Mouse (Mus musculus) CH12.LX (cell line): Measurements from ENCODE around the gene Fam221b. TPM values are rescaled to one million over a fixed set of nuclear protein-coding genes. Genes with fewer than 3 reads are reported as not detected.

ENCODE experiments used
- DNase-seq: peaks from one replicate; pipeline ENCODE4 v3.0.0-alpha.2; 2013; ENCODE audit errors: extremely low read depth
- H3K27ac ChIP-seq: 2 replicates; pipeline ENCODE4 v1.5.1; 2012; ENCODE audit warnings: low read depth, mild to moderate bottlenecking, control low read depth, moderate library complexity; ENCODE audit not compliant: insufficient read depth
- H3K27me3 ChIP-seq: replicated peaks from 2 replicates; pipeline ENCODE3; 2012; ENCODE audit warnings: inconsistent platforms
- H3K36me3 ChIP-seq, 2 experiments: replicated peaks in 1 of 2; 2 replicates each; pipeline versions ENCODE3 to v1.6.1; 2012; ENCODE audit warnings: inconsistent platforms in 1 of 2, low read length in 1 of 2, mild to moderate bottlenecking in 1 of 2, mixed read lengths in 1 of 2, moderate library complexity in 1 of 2; ENCODE audit not compliant: control insufficient read depth in 1 of 2, insufficient read depth in 1 of 2
- H3K4me1 ChIP-seq, 2 experiments: 2 replicates each; pipeline ENCODE4 v1.6.1; 2012; ENCODE audit warnings: inconsistent platforms in 1 of 2, moderate library complexity in 1 of 2; ENCODE audit not compliant: insufficient read depth in 2 of 2, control insufficient read depth in 1 of 2
- H3K4me2 ChIP-seq: 2 replicates; pipeline ENCODE4 v1.6.1; 2012; ENCODE audit warnings: low read depth, mild to moderate bottlenecking, control low read depth; ENCODE audit not compliant: poor library complexity, insufficient read depth, severe bottlenecking
- H3K4me3 ChIP-seq, 3 experiments: fragments of 150-350 bp in 1 of 3; sonication (generic) in 1 of 3; replicated peaks in 1 of 3; 2 replicates each; pipeline versions ENCODE3 to v1.5.1; 2011 to 2012; ENCODE audit warnings: low read depth in 2 of 3, low read length in 2 of 3, mild to moderate bottlenecking in 2 of 3, moderate library complexity in 2 of 3, control low read depth in 1 of 3, improper control_type of control experiment in 1 of 3, inconsistent platforms in 1 of 3, mixed read lengths in 1 of 3; ENCODE audit not compliant: poor library complexity in 1 of 3
- H3K79me2 ChIP-seq: replicated peaks from 2 replicates; pipeline ENCODE4 v1.6.1; 2012; ENCODE audit warnings: mild to moderate bottlenecking, moderate library complexity; ENCODE audit not compliant: control insufficient read depth, poor library complexity, insufficient read depth, severe bottlenecking; ENCODE audit errors: extremely low read depth
- H3K9ac ChIP-seq: 2 replicates; pipeline ENCODE4 v1.6.1; 2012; ENCODE audit warnings: low read depth, mild to moderate bottlenecking, control low read depth, moderate library complexity; ENCODE audit not compliant: insufficient read depth
- H3K9me3 ChIP-seq: replicated peaks from 2 replicates; pipeline ENCODE3; 2012; ENCODE audit warnings: low read length, inconsistent platforms, mixed read lengths
- BHLHE40 ChIP-seq: IDR thresholded peaks from 2 replicates; pipeline ENCODE4 v1.6.1; 2011; ENCODE audit warnings: mild to moderate bottlenecking, low read depth, low read length, improper control_type of control experiment
- CHD1 ChIP-seq: IDR thresholded peaks from 2 replicates; pipeline ENCODE4 v1.6.1; 2012; ENCODE audit warnings: low read depth, low read length, improper control_type of control experiment, inconsistent platforms
- CHD2 ChIP-seq: IDR thresholded peaks from 2 replicates; pipeline ENCODE4 v1.6.1; 2011; ENCODE audit warnings: low read length, improper control_type of control experiment
- ELF1 ChIP-seq: IDR thresholded peaks from 2 replicates; pipeline ENCODE4 v1.6.1; 2014; ENCODE audit warnings: low read depth, mild to moderate bottlenecking, inconsistent platforms, low read length, improper control_type of control experiment
- GABPA ChIP-seq: IDR thresholded peaks from 2 replicates; pipeline ENCODE4 v1.6.1; 2012; ENCODE audit warnings: low read depth, low read length, improper control_type of control experiment, inconsistent platforms; ENCODE audit not compliant: insufficient replicate concordance
- HCFC1 ChIP-seq: IDR thresholded peaks from 2 replicates; pipeline ENCODE4 v1.6.1; 2012; ENCODE audit warnings: low read depth, mild to moderate bottlenecking, inconsistent platforms, low read length, improper control_type of control experiment
- IRF4 ChIP-seq: IDR thresholded peaks from 2 replicates; pipeline ENCODE4 v1.6.1; 2014; ENCODE audit warnings: low read depth, mild to moderate bottlenecking, inconsistent platforms, low read length, improper control_type of control experiment
- JUN ChIP-seq: IDR thresholded peaks from 2 replicates; pipeline ENCODE4 v1.6.1; 2011; ENCODE audit warnings: low read depth, mild to moderate bottlenecking, low read length, improper control_type of control experiment, moderate library complexity; ENCODE audit not compliant: insufficient read depth
- MYC ChIP-seq: IDR thresholded peaks from 2 replicates; pipeline ENCODE4 v1.6.1; 2011; ENCODE audit warnings: low read depth, mild to moderate bottlenecking, improper control_type of control experiment, low read length
- NRF1 ChIP-seq: IDR thresholded peaks from 2 replicates; pipeline ENCODE4 v1.6.1; 2014; ENCODE audit warnings: low read depth, mild to moderate bottlenecking, inconsistent platforms, low read length, improper control_type of control experiment, moderate library complexity
- PAX5 ChIP-seq: IDR thresholded peaks from 2 replicates; pipeline ENCODE4 v1.6.1; 2012; ENCODE audit warnings: low read length, inconsistent platforms, mixed read lengths
- POLR2A ChIP-seq: IDR thresholded peaks from 2 replicates; pipeline ENCODE4 v1.6.1; 2011; ENCODE audit warnings: low read depth, mild to moderate bottlenecking, improper control_type of control experiment, low read length
- POLR2AphosphoS2 ChIP-seq: IDR thresholded peaks from 2 replicates; pipeline ENCODE4 v1.6.1; 2011; ENCODE audit warnings: low read depth, low read length, improper control_type of control experiment
- SIN3A ChIP-seq: IDR thresholded peaks from 2 replicates; pipeline ENCODE4 v1.6.1; 2012; ENCODE audit warnings: low read length, improper control_type of control experiment, inconsistent platforms
- SMC3 ChIP-seq: IDR thresholded peaks from 2 replicates; pipeline ENCODE4 v1.6.1; 2011; ENCODE audit warnings: low read depth, low read length, improper control_type of control experiment
- TCF12 ChIP-seq: IDR thresholded peaks from 2 replicates; pipeline ENCODE4 v1.6.1; 2014; ENCODE audit warnings: low read depth, mild to moderate bottlenecking, inconsistent platforms, low read length, improper control_type of control experiment
- UBTF ChIP-seq: IDR thresholded peaks from 2 replicates; pipeline ENCODE4 v1.6.1; 2012; ENCODE audit warnings: low read depth, mild to moderate bottlenecking, inconsistent platforms, low read length, improper control_type of control experiment, moderate library complexity
- ZKSCAN1 ChIP-seq: IDR thresholded peaks from 2 replicates; pipeline ENCODE4 v1.6.1; 2012; ENCODE audit warnings: low read depth, inconsistent platforms, low read length, improper control_type of control experiment, borderline replicate concordance
- dilution Hi-C: fragments of 300-500 bp; cut with MboI; formaldehyde crosslinking; loops from 2 replicates; pipeline ENCODE4 v1.14.3; 2020; ENCODE audit warnings: low sequenced_read_pairs; ENCODE audit not compliant: extremely low pct_unique_long_range_greater_than_20kb, extremely low pct_ligation_motif_present
- in situ Hi-C: fragments of 300-500 bp; cut with MboI; formaldehyde crosslinking; loops from 3 replicates; pipeline ENCODE4 v1.14.3; 2019; ENCODE audit warnings: low sequenced_read_pairs, low pct_ligation_motif_present, low pct_unique_long_range_greater_than_20kb, mixed read lengths
- polyA plus RNA-seq: library from polyadenylated mRNA; unstranded; fragments of >175 nt; gene quantifications from 2 replicates; pipeline ENCODE4 v1.2.1, GENCODE M21; 2012; ENCODE audit warnings: low read depth; ENCODE audit not compliant: insufficient read length
- total RNA-seq, 2 experiments: library from RNA; depleted of rRNA; stranded (reverse); fragments of 300-350 nt in 1 of 2; fragments of >200 nt in 1 of 2; gene quantifications; 2 replicates each; pipeline ENCODE4 v1.2.3; 2012 to 2014

The Fam221b gene
- total and polyA plus RNA-seq, 3 experiments = 0.07 to 6.3 TPM; not detected in 1

DNA sequence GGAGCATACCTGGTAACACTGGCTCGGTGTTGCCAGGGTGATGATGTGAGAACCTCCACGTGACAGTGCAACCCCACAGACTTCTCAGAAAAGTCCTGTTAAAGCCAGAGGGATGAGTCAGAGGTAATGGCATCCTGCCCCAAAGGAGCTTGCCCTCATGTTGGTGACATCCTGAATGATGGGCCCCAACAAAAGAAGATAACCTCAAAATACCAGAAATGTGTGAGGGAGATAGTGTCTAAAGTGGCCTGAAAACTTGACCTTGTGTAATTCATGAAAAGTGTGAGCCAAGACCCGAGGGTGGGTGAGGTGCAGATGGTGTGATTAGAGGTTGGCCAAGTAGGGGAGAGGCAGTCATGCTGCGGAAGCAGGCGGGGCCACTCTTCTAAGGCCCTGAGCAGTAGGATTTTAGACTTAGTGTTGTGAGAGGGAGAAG lies 24.9 kb upstream of the Fam221b start:
- dilution Hi-C loops (no loop called here), in situ Hi-C loops (no loop called here)
- no peaks in the 10 kb centered on the region for H3K4me1 ChIP-seq
- H3K4me2 ChIP-seq = no peak overlapping the region
- H3K27me3 ChIP-seq = peaks cover 90% of the 10 kb centered on the region
- H3K4me3 ChIP-seq = no peak overlapping the region
- no peak overlapping the region for H3K27ac ChIP-seq
- no peak overlapping the region for H3K9ac ChIP-seq
- no peaks in the 10 kb centered on the region for H3K36me3 ChIP-seq
- DNase-seq = no peak
- H3K9me3 ChIP-seq = no peaks in the 10 kb centered on the region
- no peaks in the 10 kb centered on the region for H3K79me2 ChIP-seq
- TF ChIP-seq GABPA (no peak), SMC3 (no peak), NRF1 (no peak), CHD2 (no peak), PAX5 (no peak)

DNA sequence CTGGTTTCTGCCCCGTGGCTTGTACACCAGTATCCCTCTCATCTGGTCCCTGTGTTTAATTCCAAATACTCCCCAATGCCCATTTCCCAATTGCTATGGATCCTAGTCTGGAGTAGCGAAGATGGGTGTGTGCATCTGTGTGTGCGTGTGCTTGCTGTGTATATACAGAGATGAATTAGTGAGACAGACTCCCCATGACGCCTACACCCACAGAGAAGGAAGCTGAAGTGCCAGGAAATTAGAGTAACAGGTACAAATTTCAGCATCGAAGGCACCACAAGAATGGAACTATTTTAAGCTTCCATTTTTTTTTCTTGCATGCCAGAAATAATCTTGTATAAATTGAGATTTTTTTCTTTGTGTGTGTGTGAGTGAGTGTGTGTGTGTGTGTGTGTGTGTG lies 22.1 kb upstream of the Fam221b start:
- no peak overlapping the region for H3K4me3 ChIP-seq
- DNase-seq = no peak
- no peaks in the 10 kb centered on the region for H3K4me1 ChIP-seq
- dilution Hi-C loops (no loop called here), in situ Hi-C loops (no loop called here)
- no peak overlapping the region for H3K4me2 ChIP-seq
- no peak for TF ChIP-seq CHD1
- TF ChIP-seq JUN = no peak
- no peak for TF ChIP-seq BHLHE40
- no peak for TF ChIP-seq HCFC1
- TF ChIP-seq IRF4 = no peak
- no peak for TF ChIP-seq GABPA
- TF ChIP-seq ZKSCAN1 = no peak
- TF ChIP-seq POLR2A = no peak
- no peak for TF ChIP-seq NRF1
- no peak overlapping the region for H3K27ac ChIP-seq
- H3K9ac ChIP-seq = no peak overlapping the region
- H3K36me3 ChIP-seq = no peaks in the 10 kb centered on the region
- H3K27me3 ChIP-seq = peaks cover 87% of the 10 kb centered on the region
- H3K9me3 ChIP-seq = no peaks in the 10 kb centered on the region
- H3K79me2 ChIP-seq = no peaks in the 10 kb centered on the region

DNA sequence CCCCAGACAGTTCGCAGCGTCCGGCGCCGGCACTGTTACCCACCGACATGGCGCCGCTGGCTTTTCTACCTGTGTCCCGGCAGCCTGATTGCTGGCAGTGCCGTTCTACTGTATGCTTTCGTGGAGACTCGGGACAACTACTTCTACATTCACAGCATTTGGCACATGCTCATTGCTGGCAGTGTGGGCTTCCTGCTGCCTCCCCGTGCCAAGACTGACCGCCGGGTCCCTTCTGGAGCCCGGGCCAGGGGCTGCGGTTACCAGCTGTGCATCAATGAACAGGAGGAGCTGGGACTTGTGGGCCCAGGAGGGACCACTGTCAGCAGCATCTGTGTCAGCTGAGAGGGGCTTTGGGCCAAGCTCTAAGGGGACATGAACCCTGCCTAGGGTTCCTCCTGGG lies 21.1 kb upstream of the Fam221b start:
- no peak for TF ChIP-seq SIN3A
- no peak for TF ChIP-seq ZKSCAN1
- no peak for TF ChIP-seq MYC
- no peak for TF ChIP-seq TCF12
- no peak for TF ChIP-seq ELF1
- no peak for TF ChIP-seq POLR2AphosphoS2
- TF ChIP-seq BHLHE40 = no peak
- TF ChIP-seq UBTF = no peak
- TF ChIP-seq CHD1 = no peak
- TF ChIP-seq SMC3 = no peak
- no peaks in the 10 kb centered on the region for H3K79me2 ChIP-seq
- H3K4me2 ChIP-seq = no peak overlapping the region
- in situ Hi-C loops (no loop called here), dilution Hi-C loops (no loop called here)
- H3K9me3 ChIP-seq = no peaks in the 10 kb centered on the region
- H3K9ac ChIP-seq = no peak overlapping the region
- no peak for DNase-seq
- peaks cover 89% of the 10 kb centered on the region for H3K27me3 ChIP-seq
- H3K27ac ChIP-seq = no peak overlapping the region
- H3K36me3 ChIP-seq = no peaks in the 10 kb centered on the region
- H3K4me1 ChIP-seq = no peaks in the 10 kb centered on the region
- no peak overlapping the region for H3K4me3 ChIP-seq
